Mouse (Mus musculus) bone marrow macrophage, adult 2 months (primary cell): ENCODE results near the gene Nags.

Source experiments
- CTCF ChIP-seq: IDR thresholded peaks from 2 replicates; pipeline ENCODE4 v1.5.1; 2012; ENCODE audit warnings: low read depth, mild to moderate bottlenecking, low read length, moderate library complexity
- POLR2A ChIP-seq: IDR thresholded peaks from 2 replicates; pipeline ENCODE4 v1.6.1; 2012; ENCODE audit warnings: mild to moderate bottlenecking, low read depth, low read length, borderline replicate concordance

DNA sequence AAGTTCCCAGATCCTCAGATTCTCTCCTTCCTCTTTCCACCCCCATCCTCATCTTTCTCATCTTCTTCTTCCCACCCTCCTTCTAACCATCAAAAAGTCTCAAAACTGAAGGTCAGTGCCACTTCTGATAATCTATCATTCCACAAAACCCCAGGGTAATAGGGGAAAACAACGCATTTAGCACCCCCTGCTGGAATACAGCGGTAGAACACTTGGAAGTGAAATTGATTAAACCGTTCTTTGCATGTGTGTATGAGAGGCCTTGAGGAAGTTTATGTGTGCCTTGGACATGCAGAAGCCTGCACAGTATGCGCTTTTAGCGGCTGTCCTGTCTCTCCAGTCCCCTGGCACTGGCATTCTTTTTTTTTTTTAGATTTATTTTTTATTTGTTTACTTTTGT is 4.8 kb upstream of the Nags start:
- TF ChIP-seq CTCF (no peak), POLR2A (no peak)
